Mouse (Mus musculus) lung, postnatal 4 days (tissue): ENCODE measurements at regions not wholly inside any gene's neighbourhood (a gene's known extent, or its start where the extent isn't known, plus 50 kb on each side); places are given as distances from the start of the nearest gene placed in this dataset.

ENCODE experiments used
- DNase-seq, 2 experiments: peaks; one replicate each; pipeline ENCODE4 v3.0.0; 2021

DNA sequence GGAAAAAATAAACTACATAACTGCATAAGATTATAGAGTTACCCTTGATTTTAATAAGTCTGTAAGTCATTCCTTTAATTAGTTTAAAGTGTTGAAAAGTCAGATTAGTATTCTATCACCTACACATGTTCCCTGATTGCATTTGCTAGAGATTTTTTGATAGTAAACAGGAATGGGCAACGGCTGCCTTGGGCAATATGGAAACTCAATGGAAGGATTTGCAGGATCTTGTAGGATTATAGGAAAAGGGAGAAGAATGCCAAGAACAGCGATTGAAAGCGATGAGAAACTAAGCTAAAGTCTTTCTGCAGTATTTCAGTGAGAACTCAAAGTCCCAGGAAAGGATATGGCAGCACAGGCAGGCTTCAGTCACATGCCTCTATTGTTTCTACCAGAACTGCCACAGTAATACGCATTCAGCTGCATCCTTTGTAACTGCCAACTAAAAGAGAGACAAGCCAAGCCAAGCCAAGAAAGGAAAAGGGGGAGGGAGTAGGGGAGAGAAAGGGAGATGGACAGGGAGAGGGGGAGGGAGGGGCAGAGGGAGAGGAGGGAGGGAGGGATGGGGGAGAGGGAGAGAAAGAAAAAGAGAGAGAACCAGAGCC, 340.3 kb downstream of the Kif16b start:
- no peak for DNase-seq

DNA sequence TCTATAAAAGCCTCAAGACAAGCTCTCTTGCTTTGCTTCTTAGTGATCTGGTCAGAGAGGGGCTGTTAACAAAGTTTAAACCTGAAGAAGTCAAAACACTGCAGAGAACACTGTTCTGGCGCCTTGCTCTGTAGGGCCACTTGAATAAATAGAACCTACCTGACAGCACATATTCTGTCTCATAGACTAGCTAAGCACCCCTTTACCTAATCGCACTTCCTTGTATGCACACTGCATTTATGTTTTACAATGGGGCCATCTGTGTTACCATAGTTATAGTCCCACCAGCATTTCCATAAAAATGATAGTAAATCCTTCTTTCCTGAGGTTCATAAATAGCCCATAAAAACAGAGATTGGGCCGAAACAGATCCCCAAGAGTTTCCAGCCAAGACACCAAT, 340.9 kb downstream of the Kif16b start:
- no peak for DNase-seq

DNA sequence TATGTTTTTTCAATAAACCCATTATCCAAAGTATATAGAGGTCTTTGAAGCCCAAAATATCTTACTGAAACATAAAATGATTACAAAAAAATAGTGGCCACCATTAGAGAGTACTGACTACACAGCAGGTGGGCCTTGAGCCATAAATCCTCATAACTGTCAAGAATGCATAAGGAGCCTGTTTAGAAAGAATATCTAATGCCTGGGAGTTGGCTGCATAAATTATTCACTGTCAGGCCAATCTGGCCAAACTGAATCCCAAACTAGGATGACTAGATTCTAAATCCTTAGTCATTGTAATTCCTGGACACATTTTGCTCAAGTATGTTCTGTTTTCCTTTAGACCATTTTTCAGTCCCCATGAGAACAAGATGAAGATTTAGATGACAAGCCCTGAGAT, 341.4 kb downstream of the Kif16b start:
- DNase-seq: no peak

DNA sequence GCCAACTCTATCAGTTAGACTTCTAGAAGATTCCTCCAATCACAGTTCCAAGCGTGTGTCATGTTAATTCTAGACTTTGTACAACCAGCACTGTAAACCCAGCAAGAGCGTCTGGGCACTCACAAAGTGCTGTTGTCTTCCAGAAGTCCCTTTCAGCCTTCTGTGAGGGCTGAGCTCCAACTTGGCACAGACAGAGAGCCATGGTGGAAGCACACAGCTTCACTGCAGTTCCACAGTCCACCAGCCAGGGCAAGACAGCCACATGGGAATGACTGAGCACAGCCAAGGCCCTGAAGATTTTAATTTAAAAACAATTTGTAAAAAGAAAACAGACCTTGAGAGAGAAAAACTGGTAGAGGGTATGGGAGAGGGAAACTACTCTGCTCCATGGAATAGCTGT, 346.5 kb downstream of the Kif16b start:
- DNase-seq: peak in 1 of 2 experiments; percentile 25

DNA sequence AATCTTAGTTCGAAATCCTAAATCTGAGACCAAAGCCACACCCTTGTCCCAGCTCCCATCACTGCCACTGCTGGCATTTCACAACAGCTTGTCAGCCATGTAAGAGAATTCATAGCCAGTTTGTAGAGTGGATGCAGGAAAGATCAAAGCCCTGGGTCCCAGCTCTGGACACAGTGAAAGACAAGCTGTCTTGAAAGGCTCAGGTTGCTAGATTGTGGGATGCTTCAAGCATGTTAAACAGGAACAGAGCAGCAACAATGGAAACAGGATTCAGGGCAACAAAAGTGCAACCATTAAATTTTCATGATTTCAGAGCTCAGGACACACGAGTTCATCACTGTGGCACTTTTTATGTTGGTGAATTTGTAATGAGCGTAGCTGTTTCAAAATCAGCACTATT, 349.6 kb downstream of the Kif16b start:
- no peak for DNase-seq

DNA sequence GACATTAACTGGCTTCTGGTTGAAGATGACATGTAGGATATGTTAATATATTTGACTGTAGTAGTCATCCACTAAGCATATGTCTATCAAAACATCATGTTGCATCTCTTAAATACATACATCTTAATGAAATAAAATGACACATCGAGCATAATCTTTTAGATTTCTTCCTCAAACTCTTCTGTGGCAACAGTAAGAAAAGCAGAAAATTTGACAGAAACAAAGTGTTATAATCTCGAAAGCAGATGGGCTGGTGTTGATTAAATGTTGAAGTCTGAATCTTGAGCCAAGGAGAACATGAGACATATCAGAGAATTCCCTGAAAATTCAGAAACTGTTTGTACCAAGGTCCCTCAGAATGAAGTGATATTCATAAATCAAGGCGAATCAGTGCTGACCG, 352.6 kb downstream of the Kif16b start:
- DNase-seq: no peak

DNA sequence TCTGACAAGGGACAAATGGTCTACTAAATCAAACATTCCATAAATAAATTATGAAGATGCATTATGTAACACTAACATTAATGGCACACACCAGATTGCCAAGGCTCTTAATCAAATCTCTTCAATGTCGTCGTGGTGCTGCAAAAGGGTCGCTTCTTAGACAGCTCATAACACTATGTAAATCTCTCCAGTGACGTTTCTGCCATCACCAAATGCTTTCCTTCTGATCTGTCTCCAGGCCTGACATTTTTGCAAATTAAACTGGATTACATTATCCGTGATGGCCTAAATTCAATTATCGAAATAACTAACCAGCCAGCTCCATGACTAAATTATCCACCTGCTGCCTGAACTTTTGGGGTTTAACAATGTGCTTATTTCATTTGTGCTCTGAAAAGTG, 356.4 kb downstream of the Kif16b start:
- DNase-seq: peak; percentile 7 to 18

DNA sequence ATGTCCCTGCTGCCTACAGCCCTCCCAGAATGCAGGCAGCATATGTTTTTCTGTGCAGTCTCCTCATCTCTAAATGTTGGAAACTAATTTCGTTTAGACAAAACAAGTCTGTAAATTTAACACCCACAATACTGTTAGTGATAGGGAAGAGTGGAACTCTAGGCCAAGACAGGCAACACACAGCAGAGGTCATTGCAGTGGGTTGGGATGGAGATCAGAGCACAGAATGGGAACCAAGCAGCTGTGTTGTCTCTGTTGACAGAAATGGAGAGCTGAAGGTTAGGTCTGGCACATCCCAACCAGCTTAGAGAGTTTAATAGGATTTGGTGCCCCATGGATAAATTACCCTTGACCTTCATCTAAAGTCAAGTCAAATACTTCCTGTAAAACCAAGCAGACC, 361.4 kb downstream of the Kif16b start:
- peak in 1 of 2 experiments; percentile 25 for DNase-seq

DNA sequence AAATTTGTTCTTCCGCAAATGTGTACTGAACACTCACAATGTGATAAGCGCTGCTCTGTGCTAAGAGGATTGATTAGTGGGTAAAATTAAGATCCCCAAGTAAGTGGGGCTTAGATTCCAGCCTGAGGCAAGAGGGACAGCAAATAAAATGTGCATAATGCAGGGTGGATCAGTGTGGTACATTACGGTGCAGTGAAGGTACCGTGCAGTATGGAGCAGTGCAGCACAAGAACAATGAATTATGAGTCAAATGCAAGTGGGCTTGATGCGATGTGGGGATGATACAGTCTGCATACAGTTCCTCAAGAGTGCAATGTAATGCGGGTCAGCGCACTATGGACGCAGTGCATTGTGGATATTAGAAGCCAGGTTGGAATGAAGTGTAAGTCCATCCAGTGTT, 367.8 kb downstream of the Kif16b start:
- no peak for DNase-seq

DNA sequence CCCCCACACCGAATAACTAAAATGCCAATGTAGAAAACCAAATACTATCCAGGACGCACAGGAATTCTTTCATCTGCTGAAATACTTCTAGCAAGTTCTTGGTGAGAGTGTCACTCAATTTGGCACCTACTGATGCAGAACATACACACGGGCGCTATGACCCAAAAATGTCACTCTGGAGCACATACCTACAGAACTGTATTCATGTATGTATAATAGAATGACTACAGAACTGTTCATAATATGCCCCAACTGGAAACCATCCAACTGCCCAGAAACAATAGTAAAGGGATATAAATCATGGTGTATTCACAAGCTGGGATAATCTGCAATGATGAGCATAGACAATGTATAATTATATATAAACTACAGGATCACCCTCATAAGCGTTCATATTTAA, 378.9 kb downstream of the Kif16b start:
- DNase-seq: no peak

DNA sequence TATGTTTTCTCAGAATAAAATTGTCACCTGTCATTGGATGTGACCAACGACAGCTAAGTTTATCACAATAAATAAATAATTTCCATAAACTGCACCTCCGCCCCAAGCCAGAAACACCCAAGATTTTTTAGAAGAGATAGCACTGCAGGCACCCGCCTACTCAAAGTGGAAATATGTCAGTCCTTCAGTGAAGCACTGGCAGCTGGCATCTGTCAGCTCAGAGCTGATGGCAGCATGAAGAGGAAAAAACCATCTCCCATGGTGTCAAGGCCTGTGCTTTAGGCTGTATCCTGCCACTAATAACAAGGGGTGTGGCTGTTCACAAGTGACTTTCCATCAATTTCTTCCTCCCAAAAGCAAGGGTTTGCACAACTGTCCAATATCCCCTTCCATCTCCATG, 383.6 kb downstream of the Kif16b start:
- DNase-seq: no peak

DNA sequence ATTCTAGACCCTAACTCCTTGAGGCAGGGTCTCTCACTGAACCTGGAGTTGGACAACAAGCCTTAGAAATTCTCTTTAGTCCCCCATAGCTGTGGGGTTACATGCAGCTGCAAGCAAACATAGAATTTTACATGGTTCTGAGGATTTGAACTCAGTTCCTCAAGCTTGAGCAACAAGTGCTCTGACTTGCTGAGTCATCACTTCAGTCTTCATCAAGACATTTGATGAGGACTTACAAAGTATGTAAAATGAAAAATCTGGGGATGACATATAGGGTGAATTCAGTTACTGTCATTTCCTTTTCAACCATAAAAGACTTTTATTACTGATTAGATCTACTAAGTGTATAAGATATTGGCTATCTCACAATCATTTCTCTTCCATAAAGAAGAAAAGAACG, 396.1 kb downstream of the Kif16b start:
- DNase-seq: no peak
